Mouse (Mus musculus): Measurements from ENCODE around the gene Csf2rb2.

- no peak for TF ChIP-seq POLR2A (IDR thresholded peaks at IDR 0.05; ENCODE audit: low read depth, low read length)
- TF ChIP-seq CTCF (conservative IDR thresholded peaks at IDR 0.05; ENCODE audit: insufficient read depth, insufficient read length, low read depth, low read length): no peak
Measured at GRCm38 (mm10) chr15:78328520-78329097, 23.1 kb upstream of the Csf2rb2 start.

Measured in kidney, adult 2 months (tissue).